Mouse (Mus musculus) small intestine, adult 2 months (tissue): Measurements from ENCODE around the gene Apoe.

Experiments
- CTCF ChIP-seq: fragments of 200-500 bp; IDR thresholded peaks from 2 replicates; pipeline ENCODE4 v1.5.1; 2012; ENCODE audit warnings: low read depth, mild to moderate bottlenecking, control low read depth, inconsistent platforms, low read length, moderate library complexity, mixed read lengths; ENCODE audit not compliant: insufficient replicate concordance, insufficient read length; ENCODE audit errors: extremely low read depth
- POLR2A ChIP-seq: fragments of 200-500 bp; IDR thresholded peaks from 2 replicates; pipeline ENCODE4 v1.6.1; 2012; ENCODE audit warnings: low read depth, mild to moderate bottlenecking, control low read depth, inconsistent platforms, low read length, moderate library complexity

GRCm38 (mm10) chr7:19694336-19695212, 4.4 kb downstream of the Apoe start:
- TF ChIP-seq CTCF (no peak), POLR2A (no peak)
